Mouse (Mus musculus): Measurements from ENCODE around the gene Gm28778. TPM values are rescaled to one million over a fixed set of nuclear protein-coding genes. Genes with fewer than 3 reads are reported as not detected.
"Not testable (repeated sequence)": the region's sequence is repeated elsewhere in the genome, so short reads cannot be mapped to it uniquely, and the experiment has no call there.

The Gm28778 gene
- polyA plus RNA-seq, 1 experiment from 2014 or later: not detected

DNA sequence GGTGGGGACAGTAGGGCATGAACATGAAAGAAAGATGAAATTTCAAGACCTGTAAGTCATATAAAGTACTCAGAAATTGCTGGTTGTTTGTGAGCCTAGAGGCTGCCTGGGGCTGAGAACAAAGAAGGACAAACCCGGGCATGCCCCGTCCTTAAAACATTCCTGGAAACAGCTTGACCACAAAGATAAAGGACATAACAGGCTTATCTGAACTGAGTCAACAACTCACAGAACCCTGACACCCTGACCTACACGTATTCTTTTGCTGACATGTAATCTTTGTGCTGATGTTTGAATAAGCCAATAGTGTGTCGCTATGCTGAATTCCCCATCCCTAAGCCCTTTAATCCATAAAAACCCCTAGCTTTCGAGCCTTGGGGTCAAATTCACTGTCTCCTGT, 36.6 kb downstream of the Gm28778 start:
- 85% methylated on average over 5 of the region's 5 CpGs for WGBS
- not testable (repeated sequence) for H3K4me2 ChIP-seq; H3K27me3 ChIP-seq; H3K27ac ChIP-seq; ATAC-seq (ENCODE audit: low FRiP score); H3K9ac ChIP-seq; H3K9me3 ChIP-seq; H3K4me3 ChIP-seq; H3K36me3 ChIP-seq; H3K4me1 ChIP-seq (replicated peaks)

DNA sequence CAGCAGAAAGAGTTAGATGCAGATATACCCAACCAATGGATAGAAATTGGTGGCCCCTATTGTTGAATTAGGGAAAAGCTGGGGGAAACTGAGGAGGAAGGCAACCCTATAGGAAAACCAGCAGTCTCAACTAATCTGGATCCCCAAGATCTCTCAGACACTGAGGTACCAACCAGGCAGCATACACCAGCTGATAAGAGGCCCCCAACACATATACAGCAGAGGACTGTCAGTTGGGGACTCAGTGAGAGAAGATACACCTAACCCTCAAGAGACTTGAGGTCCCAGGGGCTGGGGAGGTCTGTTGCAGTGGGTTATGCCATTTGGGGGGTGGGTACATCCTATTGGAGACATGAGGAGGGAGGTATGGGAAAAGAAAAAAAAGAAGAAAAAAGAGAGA, 38.6 kb downstream of the Gm28778 start:
- Histone ChIP-seq H3K27me3 (no peaks in the 10 kb centered on the region), H3K27ac (no peak overlapping the region), H3K9me3 (peaks cover 9% of the 10 kb centered on the region; the same call in 1 of the 2 replicates), H3K9ac (no peak overlapping the region), H3K4me2 (no peak overlapping the region), H3K4me1 (replicated peaks) (no peaks in the 10 kb centered on the region), H3K4me3 (no peak overlapping the region), H3K36me3 (peaks cover 3% of the 10 kb centered on the region)
- ATAC-seq (ENCODE audit: low FRiP score): no peak

DNA sequence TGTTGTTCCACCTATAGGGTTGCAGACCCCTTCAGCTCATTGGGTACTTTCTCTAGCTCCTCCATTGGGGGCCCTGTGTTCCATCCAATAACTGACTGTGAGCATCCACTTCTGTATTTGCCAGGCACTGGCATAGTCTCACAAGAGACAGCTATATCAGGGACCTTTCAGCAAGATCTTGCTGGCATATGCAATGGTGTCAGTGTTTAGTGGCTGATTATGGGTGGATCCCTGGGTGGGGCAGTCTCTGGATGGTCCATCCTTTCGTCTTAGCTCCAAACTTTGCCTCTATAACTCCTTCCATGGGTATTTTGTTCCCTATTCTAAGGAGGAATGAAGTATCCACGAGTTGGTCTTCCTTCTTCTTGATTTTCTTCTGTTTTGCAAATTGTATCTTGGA, 40.5 kb downstream of the Gm28778 start:
- not testable (repeated sequence) for ATAC-seq (ENCODE audit: low FRiP score); H3K9ac ChIP-seq; H3K27ac ChIP-seq; H3K4me3 ChIP-seq; H3K4me2 ChIP-seq; H3K4me1 ChIP-seq (replicated peaks); H3K27me3 ChIP-seq
- Histone ChIP-seq H3K36me3 (peaks cover 22% of the 10 kb centered on the region), H3K9me3 (peaks cover 24% of the 10 kb centered on the region; the same call in 1 of the 2 replicates)
- WGBS: 56% methylated on average over 2 of the region's 2 CpGs

DNA sequence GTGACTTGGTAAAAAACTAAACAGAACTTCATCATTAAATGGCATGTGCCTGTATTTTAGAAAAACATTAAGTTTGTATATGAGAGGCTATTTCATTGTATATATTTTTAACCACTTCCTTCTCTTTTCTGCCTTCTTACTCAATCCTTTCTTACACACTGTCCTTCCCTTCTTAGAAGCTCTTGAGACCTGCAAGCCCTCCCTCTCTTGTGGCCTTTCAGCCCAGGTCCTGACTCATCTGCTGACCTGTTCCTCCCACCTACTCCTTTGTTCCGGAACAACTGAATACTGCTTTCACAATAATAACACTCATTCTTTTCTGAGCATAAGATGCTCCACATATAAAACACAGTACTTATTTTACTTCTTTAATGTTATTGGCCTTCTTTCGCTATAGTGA, 44.2 kb downstream of the Gm28778 start:
- peaks cover 51% of the 10 kb centered on the region for H3K36me3 ChIP-seq
- H3K9me3 ChIP-seq: peaks cover 30% of the 10 kb centered on the region; the same call in 1 of the 2 replicates
- H3K4me3 ChIP-seq: no peak overlapping the region
- 97% methylated on average over 2 of the region's 2 CpGs for WGBS
- H3K4me1 ChIP-seq (replicated peaks): no peaks in the 10 kb centered on the region
- no peak for ATAC-seq (ENCODE audit: low FRiP score)
- no peaks in the 10 kb centered on the region for H3K27me3 ChIP-seq
- no peak overlapping the region for H3K9ac ChIP-seq
- H3K27ac ChIP-seq: no peak overlapping the region
- H3K4me2 ChIP-seq: no peak overlapping the region

DNA sequence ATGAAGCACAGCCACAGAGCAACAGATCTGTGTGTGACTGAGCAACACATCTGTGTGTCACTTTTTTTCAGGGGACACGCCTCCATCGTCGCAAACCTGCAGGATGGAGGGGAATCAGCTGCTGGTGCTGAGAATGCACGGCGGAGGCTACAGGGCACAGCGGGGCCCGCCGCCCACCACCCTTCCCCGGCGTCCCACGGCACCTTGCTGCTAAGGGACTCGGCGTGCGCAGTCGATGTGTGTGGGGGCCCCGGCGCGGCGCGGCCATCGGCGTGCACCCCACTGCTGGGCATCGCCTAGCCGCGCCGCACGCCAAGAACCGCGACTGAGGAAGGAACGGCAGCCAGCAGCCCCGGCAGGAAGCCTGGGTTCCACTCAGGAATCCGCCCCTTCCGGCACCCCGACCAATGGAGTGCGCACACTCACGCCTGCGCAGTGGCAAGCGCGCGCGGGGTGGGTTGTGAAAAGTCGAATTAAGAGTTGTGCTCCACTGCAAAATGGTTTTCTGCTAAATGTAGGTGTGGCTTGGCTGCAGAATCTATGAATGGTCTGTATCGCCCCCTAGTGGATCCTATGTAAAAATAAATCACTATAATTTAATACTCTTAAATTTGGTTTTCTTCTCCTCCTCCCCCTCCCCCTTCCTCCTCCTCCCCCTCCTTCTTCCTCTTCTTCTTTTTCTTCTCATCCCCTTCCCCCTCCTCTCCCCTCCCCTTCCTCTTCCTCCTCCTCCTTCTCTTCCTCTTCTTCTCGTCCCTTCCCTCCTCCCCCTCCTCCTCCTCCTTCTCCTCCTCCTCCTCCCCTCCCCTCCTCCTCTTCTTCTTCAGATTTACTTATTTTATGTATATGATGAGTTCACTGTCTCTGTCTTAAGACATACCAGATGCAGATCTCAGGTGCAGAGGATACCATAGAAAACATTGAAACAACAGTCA, 55.7 kb downstream of the Gm28778 start, which contains the start of the genes Asdurf, Gm28551 and Asnsd1:
TSS of gene Asdurf (minus strand) at position 293 of the 935 bp plus-strand sequence.
TSS of gene Gm28551 (minus strand) at position 341 of the 935 bp plus-strand sequence.
TSS of gene Asnsd1 (minus strand) at position 426 of the 935 bp plus-strand sequence.
- under 1% methylated on average over 44 of the region's 44 CpGs for WGBS
- peaks cover 16% of the 10 kb centered on the region for H3K36me3 ChIP-seq
- ATAC-seq (ENCODE audit: low FRiP score): peak; percentile 100

DNA sequence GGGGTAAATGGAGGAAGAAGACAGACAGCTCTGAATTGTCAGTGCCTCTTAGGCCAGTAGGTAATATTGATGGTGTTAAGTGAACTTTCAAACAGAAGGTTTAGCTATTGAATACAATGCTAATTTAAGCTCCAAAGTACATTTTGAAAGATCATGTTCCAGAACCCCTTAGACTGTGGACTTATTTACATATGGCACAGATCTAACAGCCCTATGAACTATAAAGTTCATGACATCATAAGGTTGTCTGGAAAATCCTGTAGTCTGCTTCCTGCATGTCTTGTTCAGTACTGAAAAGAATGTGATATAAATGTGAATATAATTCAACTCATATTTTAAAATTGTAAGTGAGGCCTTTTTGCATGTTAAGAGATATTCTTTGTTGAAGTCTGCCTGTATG, 62.1 kb downstream of the Gm28778 start:
- Histone ChIP-seq H3K4me3 (no peak overlapping the region), H3K9ac (no peak overlapping the region), H3K36me3 (no peaks in the 10 kb centered on the region), H3K4me2 (no peak overlapping the region), H3K27me3 (no peaks in the 10 kb centered on the region), H3K27ac (no peak overlapping the region), H3K4me1 (replicated peaks) (no peaks in the 10 kb centered on the region), H3K9me3 (no peaks in the 10 kb centered on the region)
- ATAC-seq (ENCODE audit: low FRiP score): no peak

More for the DNA sequence above, 55.7 kb downstream of the Gm28778 start, which contains the start of the genes Asdurf, Gm28551 and Asnsd1:
- Histone ChIP-seq H3K4me3 (peak within 1 kb of the TSS; percentile 78), H3K9ac (peak within 1 kb of the TSS; percentile 94), H3K27ac (peak within 1 kb of the TSS; percentile 94), H3K9me3 (no peaks in the 10 kb centered on the region), H3K4me1 (replicated peaks) (peaks cover 9% of the 10 kb centered on the region), H3K27me3 (no peaks in the 10 kb centered on the region), H3K4me2 (peak within 1 kb of the TSS; percentile 57)

Other genes with a start within 250 kb of the Gm28778 start
- gene Mstn, start 235.5 kb upstream of the Gm28778 start, polyA plus RNA-seq (2015; fragmentation: Nextera tagmentation; extraction: Ambion mirVana): 0.35 and 0.75 TPM in 2 replicates
- gene 1700019A02Rik, start 109.5 kb upstream of the Gm28778 start, polyA plus RNA-seq (2015; fragmentation: Nextera tagmentation; extraction: Ambion mirVana): not detected in 2 replicates
- 11.1 and 12.2 TPM in 2 replicates for gene Pms1, start 93 bp upstream of the Gm28778 start, polyA plus RNA-seq (2015; fragmentation: Nextera tagmentation; extraction: Ambion mirVana)
- 61.0 and 61.6 TPM in 2 replicates for gene Ormdl1, start within 50 bp of the Gm28778 start, polyA plus RNA-seq (2015; fragmentation: Nextera tagmentation; extraction: Ambion mirVana)
- gene Osgepl1, start 16.5 kb downstream of the Gm28778 start, polyA plus RNA-seq (2015; fragmentation: Nextera tagmentation; extraction: Ambion mirVana): 20.7 and 21.4 TPM in 2 replicates
- gene Asdurf, start 55.5 kb downstream of the Gm28778 start, polyA plus RNA-seq (2015; fragmentation: Nextera tagmentation; extraction: Ambion mirVana): 4.8 and 14.4 TPM in 2 replicates
- 1.8 and 1.9 TPM in 2 replicates for gene Gm28551, start 55.6 kb downstream of the Gm28778 start, polyA plus RNA-seq (2015; fragmentation: Nextera tagmentation; extraction: Ambion mirVana)
- 63.0 and 64.4 TPM in 2 replicates for gene Asnsd1, start 55.6 kb downstream of the Gm28778 start, polyA plus RNA-seq (2015; fragmentation: Nextera tagmentation; extraction: Ambion mirVana)

All from hindbrain, embryonic 13.5 days (tissue).